Mouse (Mus musculus) forebrain, embryonic 10.5 days (tissue): ENCODE measurements at regions not wholly inside any gene's neighbourhood (a gene's known extent, or its start where the extent isn't known, plus 50 kb on each side); places are given as distances from the start of the nearest gene placed in this dataset.

Source experiments
- DNase-seq: peaks from one replicate; pipeline ENCODE4 v3.0.0-alpha.2; 2017; ENCODE audit warnings: low spot score; ENCODE audit errors: extremely low spot score
- H3K27ac ChIP-seq: fragments of 300-500 bp; sonication (generic); 2 replicates; pipeline ENCODE4 v1.5.1; 2016; ENCODE audit warnings: mild to moderate bottlenecking
- H3K27me3 ChIP-seq: fragments of 300-500 bp; sonication (generic); 2 replicates; pipeline ENCODE4 v1.6.1; 2016; ENCODE audit warnings: mild to moderate bottlenecking; ENCODE audit not compliant: poor library complexity, severe bottlenecking
- H3K36me3 ChIP-seq: fragments of 300-500 bp; sonication (generic); replicated peaks from 2 replicates; pipeline ENCODE4 v1.6.1; 2016; ENCODE audit warnings: mild to moderate bottlenecking, moderate library complexity
- H3K4me1 ChIP-seq: fragments of 300-500 bp; sonication (generic); 2 replicates; pipeline ENCODE4 v1.6.1; 2016
- H3K4me3 ChIP-seq: fragments of 300-500 bp; sonication (generic); 2 replicates; pipeline ENCODE4 v1.5.1; 2016; ENCODE audit warnings: mild to moderate bottlenecking, moderate library complexity
- H3K9me3 ChIP-seq: fragments of 300-500 bp; sonication (generic); 2 replicates; pipeline ENCODE4 v1.6.1; 2016; ENCODE audit warnings: mild to moderate bottlenecking, moderate library complexity
- WGBS: fragments of 180-500 bp; shearing (Covaris S2); methylation state at CpG from one replicate; pipeline ENCODE4 v1.1.7; 2016; 5-methylcytosine and 5-hydroxymethylcytosine counted together

DNA sequence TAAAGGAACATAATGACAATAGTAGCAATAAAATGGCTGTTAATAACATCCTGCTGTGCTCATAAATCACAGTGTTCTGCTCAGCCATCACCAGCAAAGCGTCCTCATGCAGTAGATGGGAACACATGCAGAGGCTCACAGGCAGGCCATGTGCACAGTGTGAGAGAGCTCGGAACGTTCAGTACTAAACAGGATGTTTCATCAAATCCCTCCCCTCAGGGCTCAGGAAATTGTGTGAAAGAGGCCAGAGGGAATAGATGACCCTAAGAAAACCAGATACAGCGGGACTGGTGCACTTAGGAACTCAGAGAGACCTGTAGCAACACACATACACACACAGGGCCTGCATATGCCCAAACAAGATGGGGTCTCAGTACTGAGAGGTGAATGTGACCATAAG, 256.1 kb upstream of the Zpld1 start:
- Histone ChIP-seq H3K9me3 (no peaks in the 10 kb centered on the region), H3K36me3 (no peaks in the 10 kb centered on the region), H3K27ac (no peak overlapping the region), H3K4me1 (peaks cover 18% of the 10 kb centered on the region), H3K27me3 (no peaks in the 10 kb centered on the region), H3K4me3 (no peak overlapping the region)
- no peak for DNase-seq
- 82% methylated on average over 4 of the region's 4 CpGs for WGBS

DNA sequence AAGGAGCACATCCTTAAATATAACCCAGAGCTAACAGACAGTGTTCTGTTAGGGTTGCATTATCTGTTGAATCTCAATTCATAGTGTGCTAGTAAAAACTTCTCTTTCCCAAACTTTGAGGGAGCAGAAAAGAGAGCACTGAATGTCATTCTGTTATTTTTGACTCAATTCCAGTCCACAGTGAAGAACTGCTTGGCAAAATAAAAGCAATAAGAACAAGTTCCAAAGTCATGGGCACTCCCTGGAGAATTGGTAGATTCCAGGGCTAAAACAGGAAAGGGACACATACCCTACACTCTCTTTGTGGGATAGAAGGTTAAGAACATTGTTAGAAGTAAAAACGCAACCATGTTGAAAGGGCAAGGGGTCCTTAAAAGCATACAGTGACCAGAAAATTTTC, 253.6 kb upstream of the Zpld1 start:
- no peak for DNase-seq
- H3K4me1 ChIP-seq: peaks cover 18% of the 10 kb centered on the region
- no peaks in the 10 kb centered on the region for H3K27me3 ChIP-seq
- no peak overlapping the region for H3K27ac ChIP-seq
- H3K4me3 ChIP-seq: no peak overlapping the region
- no peaks in the 10 kb centered on the region for H3K9me3 ChIP-seq
- no peaks in the 10 kb centered on the region for H3K36me3 ChIP-seq
- 89% methylated on average over 1 of the region's 1 CpGs for WGBS

DNA sequence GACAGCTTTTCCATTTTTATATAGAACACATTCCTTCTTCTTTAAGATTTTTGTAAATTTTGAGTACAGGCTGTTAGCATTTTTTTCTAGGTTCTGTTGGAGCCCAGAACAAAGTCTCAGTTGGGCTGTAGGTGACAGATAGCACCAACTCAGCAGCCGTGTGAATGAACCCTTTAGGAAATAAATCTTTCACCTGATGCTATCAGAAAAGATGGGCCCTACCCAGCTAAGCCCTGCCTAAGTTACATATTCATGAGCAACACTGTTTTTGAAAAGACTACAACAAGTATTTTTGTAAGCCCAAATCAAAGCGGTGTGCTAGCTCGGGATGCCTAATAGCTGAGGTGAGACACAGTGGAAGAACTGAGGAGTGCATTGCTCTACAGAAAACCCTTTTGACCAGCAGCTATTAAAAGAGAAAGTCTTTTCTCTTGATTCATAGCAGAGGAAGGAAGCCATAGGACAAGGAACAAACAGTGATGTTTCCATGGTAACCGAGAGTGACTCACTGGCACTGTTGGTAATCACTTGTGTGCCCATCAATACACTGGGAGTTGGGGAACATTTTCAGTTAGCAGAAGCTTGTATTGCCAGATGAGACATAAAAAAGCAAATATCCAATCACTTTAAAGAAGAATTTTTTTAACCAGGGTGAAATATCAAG, 253.0 kb upstream of the Zpld1 start:
- no peak for DNase-seq
- no peaks in the 10 kb centered on the region for H3K36me3 ChIP-seq
- no peaks in the 10 kb centered on the region for H3K27me3 ChIP-seq
- WGBS: 67% methylated on average over 4 of the region's 4 CpGs
- no peaks in the 10 kb centered on the region for H3K9me3 ChIP-seq
- no peak overlapping the region for H3K4me3 ChIP-seq
- H3K27ac ChIP-seq: no peak overlapping the region
- peaks cover 13% of the 10 kb centered on the region for H3K4me1 ChIP-seq

DNA sequence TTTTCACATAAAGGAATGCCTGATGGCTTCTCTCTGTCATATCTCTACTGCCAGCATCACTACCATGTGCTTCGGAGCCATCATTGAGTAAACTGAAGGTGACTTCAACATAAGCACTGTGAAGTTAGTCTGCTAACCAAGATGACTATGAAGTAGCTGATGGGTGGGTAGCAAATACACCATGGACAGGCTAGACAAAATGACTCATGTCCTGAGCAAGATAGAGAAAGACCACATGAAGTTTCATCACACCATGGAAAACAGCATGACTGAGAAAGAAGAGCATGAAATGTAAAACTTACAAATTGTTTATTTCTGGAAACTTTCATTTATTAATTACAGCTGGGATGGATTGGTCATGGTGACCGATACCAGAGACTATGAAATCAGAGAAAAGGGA, 249.3 kb upstream of the Zpld1 start:
- Histone ChIP-seq H3K36me3 (no peaks in the 10 kb centered on the region), H3K4me3 (no peak overlapping the region), H3K27ac (no peak overlapping the region), H3K9me3 (no peaks in the 10 kb centered on the region), H3K27me3 (no peaks in the 10 kb centered on the region), H3K4me1 (peaks cover 11% of the 10 kb centered on the region)
- no peak for DNase-seq
- 93% methylated on average over 2 of the region's 2 CpGs for WGBS

DNA sequence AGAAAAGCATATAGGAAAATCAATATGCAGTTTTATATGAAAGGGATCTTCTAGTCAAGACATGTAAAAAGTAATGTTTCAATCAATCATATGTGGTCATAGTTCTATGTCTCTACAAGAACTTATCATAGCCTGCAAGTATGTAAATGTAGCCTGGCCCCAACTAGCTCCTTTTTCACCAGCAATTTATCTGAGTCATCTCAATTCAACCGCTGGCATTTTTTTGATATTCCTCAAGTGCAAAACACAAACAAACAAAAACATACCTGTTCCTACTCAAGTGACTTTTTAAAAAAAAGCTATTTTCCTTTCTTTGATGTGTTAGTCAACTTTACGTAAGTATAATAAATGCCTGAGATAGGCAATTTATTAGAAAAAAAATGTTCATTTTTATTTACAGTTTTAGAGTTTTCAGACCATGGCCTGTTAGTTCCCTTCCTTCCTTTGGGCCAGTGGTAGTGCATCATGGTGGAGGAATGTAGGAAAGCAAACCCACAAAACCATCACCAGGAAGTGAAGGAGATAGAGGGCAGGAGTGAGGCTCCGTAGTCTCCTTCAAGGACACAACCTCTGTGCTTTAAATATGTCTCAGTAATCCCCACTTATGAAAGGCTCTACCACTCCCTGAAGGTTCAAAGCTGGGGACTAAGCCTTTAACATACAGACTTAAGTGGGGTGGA, 242.7 kb upstream of the Zpld1 start:
- Histone ChIP-seq H3K9me3 (no peaks in the 10 kb centered on the region), H3K36me3 (no peaks in the 10 kb centered on the region), H3K27ac (no peak overlapping the region), H3K27me3 (no peaks in the 10 kb centered on the region), H3K4me1 (no peaks in the 10 kb centered on the region), H3K4me3 (no peak overlapping the region)
- whole genome bisulfite sequencing: 85% methylated on average over 3 of the region's 3 CpGs
- DNase-seq: no peak

DNA sequence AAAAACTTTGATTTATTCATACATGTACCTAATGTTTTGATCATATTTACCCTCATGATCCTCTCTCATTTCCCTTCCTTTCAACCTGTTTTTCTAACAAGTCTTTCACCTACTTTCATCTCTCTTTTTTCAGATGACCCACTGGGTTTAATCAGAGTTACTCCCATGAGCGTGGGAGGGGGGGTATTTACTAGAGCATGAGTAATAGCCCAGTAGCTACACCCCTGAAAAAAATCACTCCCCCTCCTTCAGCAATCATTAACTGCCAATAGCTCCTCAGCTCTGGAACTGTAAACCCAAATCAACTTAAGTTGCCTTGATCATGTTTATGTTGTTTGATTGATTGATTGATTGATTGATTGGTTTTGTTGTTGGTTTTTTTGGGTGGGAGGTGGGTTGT, 241.4 kb upstream of the Zpld1 start:
- H3K27me3 ChIP-seq: no peaks in the 10 kb centered on the region
- H3K4me1 ChIP-seq: no peaks in the 10 kb centered on the region
- WGBS: 75% methylated on average over 1 of the region's 1 CpGs
- DNase-seq: no peak
- H3K4me3 ChIP-seq: no peak overlapping the region
- H3K27ac ChIP-seq: no peak overlapping the region
- H3K36me3 ChIP-seq: no peaks in the 10 kb centered on the region
- no peaks in the 10 kb centered on the region for H3K9me3 ChIP-seq

DNA sequence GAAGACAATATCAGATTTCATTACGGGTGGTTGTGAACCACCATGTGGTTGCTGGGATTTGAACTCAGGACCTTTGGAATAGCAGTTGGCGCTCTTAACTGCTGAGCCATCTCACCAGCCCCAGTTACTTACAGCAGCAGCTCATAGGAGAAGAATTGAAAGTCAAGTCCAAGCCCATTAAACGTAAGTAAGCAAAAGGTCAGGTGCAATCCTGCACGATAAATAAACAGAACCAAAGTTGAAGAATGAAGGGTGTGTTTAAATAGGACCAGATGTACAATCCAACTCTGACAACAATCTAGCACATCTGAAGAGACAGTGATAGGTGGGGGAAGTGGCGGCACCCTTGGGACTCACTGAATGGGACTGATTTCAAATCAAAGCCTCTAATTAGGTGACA, 239.8 kb upstream of the Zpld1 start:
- Histone ChIP-seq H3K27me3 (no peaks in the 10 kb centered on the region), H3K4me3 (no peak overlapping the region), H3K4me1 (no peaks in the 10 kb centered on the region), H3K36me3 (no peaks in the 10 kb centered on the region), H3K9me3 (no peaks in the 10 kb centered on the region), H3K27ac (no peak overlapping the region)
- WGBS: 92% methylated on average over 5 of the region's 5 CpGs
- DNase-seq: no peak

DNA sequence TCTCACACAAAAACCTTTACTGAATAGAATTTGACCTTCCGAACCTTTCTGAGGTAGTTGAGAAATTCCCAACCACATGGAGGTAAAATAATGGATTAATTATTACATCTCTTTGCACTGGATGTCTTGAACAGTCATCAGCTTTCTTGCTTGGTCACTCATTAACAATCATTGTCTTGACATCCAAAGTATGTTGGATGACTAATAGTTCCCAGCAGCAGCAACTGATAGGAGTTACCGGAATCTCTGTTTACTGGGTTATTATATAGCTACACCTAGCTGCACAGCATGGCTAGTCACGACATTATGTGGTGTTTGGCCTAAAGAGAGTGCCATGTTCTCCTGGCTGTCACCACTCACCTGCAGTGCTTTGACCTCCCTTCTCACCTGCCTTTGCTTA, 234.9 kb upstream of the Zpld1 start:
- 90% methylated on average over 3 of the region's 3 CpGs for WGBS
- H3K27me3 ChIP-seq: no peaks in the 10 kb centered on the region
- no peak for DNase-seq

DNA sequence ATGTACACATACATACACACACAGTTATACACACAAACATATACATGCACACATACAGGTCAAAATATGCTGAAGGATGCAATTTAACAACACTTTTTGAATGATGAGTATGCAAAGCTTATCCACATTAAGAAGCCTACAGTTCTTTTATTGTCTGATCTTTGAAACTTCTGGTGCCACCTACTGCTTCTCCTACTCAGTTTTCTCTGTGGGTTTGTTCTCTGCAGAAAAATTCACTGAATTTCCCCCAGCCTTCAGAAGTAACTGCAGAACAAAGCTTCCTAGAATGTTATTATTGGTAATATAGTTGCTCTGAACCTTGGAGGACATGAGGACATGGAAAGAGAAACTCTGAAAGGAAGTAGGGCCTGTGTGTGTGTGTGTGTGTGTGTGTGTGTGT, 233.1 kb upstream of the Zpld1 start:
- Histone ChIP-seq H3K9me3 (no peaks in the 10 kb centered on the region), H3K4me1 (no peaks in the 10 kb centered on the region), H3K4me3 (no peak overlapping the region), H3K36me3 (no peaks in the 10 kb centered on the region), H3K27me3 (no peaks in the 10 kb centered on the region), H3K27ac (no peak overlapping the region)
- no peak for DNase-seq

More for the DNA sequence above, 234.9 kb upstream of the Zpld1 start:
- H3K9me3 ChIP-seq: no peaks in the 10 kb centered on the region
- H3K4me1 ChIP-seq: no peaks in the 10 kb centered on the region
- H3K4me3 ChIP-seq: no peak overlapping the region
- no peaks in the 10 kb centered on the region for H3K36me3 ChIP-seq
- no peak overlapping the region for H3K27ac ChIP-seq

DNA sequence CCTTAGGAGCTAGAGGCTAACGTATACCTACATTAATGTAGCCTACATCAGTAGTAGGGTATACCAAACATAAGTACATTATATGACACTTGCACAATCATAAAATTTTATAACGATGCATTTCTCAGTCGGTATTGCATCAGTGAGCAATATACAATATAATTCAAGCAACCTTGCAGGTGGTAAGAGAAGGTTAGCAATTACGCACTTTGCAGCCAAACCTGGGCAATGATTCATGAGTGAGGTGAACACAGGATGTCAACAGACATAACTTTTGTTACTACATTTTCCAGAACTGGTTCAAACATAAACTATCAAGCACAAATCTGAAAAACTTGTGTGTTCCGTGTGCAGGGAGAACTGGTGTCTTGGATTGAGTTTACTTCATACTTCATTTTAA, 229.9 kb upstream of the Zpld1 start:
- Histone ChIP-seq H3K27me3 (no peaks in the 10 kb centered on the region), H3K27ac (no peak overlapping the region), H3K36me3 (no peaks in the 10 kb centered on the region), H3K4me1 (no peaks in the 10 kb centered on the region), H3K4me3 (no peak overlapping the region), H3K9me3 (no peaks in the 10 kb centered on the region)
- DNase-seq: no peak
- 95% methylated on average over 5 of the region's 5 CpGs for WGBS

DNA sequence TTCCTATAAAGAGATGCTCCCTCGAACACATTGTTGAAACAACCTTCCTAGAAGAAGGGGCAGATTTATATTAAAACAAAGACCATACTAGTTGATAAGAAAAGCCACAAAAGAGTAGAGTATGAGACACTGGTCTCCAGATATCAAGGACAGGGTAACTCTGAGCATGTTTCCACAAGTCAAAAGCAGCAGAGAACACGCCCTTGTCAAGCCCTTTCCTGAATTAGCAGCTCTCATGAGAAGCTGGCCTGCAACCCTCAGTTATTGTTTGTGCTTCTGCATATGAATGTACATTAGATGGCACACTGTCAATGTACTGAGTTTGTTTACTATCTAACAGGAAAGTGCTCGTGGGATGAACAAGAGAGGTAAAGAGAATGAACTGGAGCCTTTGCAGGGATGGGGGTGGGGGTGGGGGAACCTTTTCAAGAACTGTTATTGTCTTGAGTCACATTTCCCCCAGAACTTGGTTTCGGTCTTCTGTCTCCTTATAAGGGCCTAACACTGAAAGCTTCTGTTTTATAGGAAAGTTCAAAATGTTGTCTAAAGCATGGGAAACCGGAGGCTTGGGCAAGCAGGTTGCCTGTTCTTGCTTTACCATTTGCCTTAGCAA, 228.6 kb upstream of the Zpld1 start:
- 86% methylated on average over 5 of the region's 5 CpGs for WGBS
- Histone ChIP-seq H3K27ac (no peak overlapping the region), H3K4me3 (no peak overlapping the region), H3K4me1 (no peaks in the 10 kb centered on the region), H3K36me3 (no peaks in the 10 kb centered on the region), H3K9me3 (no peaks in the 10 kb centered on the region), H3K27me3 (no peaks in the 10 kb centered on the region)
- DNase-seq: no peak

DNA sequence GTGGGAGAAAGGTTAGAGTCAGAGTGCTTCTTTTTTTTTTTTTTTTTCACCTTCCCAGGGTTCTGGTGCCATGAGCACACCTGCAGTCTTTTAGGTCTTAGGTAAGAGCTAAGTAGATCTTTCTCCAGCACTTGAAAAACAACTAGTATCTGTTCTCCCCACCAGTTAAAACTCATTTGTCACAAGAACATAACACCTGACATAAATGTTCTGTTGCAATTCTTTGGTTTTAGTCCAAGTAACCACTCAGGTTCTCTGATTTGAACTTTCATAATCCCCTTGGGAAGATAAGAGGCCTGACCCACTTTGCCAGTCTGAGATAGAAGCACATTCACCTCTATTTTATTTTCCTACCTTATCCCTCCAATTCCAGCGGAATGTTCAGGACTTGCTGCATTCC, 225.5 kb upstream of the Zpld1 start:
- no peak for DNase-seq
- Histone ChIP-seq H3K4me3 (no peak overlapping the region), H3K27ac (no peak overlapping the region), H3K36me3 (no peaks in the 10 kb centered on the region), H3K9me3 (no peaks in the 10 kb centered on the region), H3K4me1 (no peaks in the 10 kb centered on the region), H3K27me3 (no peaks in the 10 kb centered on the region)
- 85% methylated on average over 1 of the region's 1 CpGs for WGBS

DNA sequence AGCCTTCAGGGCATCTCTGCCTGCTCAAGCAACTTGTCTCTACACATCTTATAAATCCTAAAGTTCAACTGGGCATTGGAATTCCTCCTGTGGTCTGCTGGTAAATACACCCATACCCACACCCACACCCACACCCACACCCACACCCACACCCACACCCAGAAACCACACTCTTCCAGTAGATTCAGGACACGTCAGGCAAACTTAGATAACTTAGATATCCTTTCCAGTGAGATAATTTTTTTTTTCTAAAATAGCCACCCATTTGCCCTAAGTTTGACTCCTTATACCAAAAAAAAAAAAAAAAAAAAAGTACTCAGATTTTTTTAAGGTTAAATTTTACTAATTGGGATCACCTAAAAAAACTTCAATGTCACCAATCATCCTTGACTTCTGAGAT, 224.5 kb upstream of the Zpld1 start:
- Histone ChIP-seq H3K36me3 (no peaks in the 10 kb centered on the region), H3K4me3 (no peak overlapping the region), H3K27me3 (no peaks in the 10 kb centered on the region), H3K9me3 (no peaks in the 10 kb centered on the region), H3K4me1 (no peaks in the 10 kb centered on the region), H3K27ac (no peak overlapping the region)
- DNase-seq: no peak
- WGBS: 89% methylated on average over 1 of the region's 1 CpGs
